Mouse (Mus musculus): Measurements from ENCODE around the gene Gipc3. TPM values are rescaled to one million over a fixed set of nuclear protein-coding genes. Genes with fewer than 3 reads are reported as not detected.

The Gipc3 gene
- polyA plus RNA-seq, 1 experiment from 2014 or later, result not detected

GRCm38 (mm10) chr10:81302288-81302687 is 40.8 kb downstream of the Gipc3 start:
- Histone ChIP-seq H3K4me3 (ENCODE audit: low read depth, low read length) (no peak overlapping the region), H3K27me3 (ENCODE audit: control insufficient read depth, insufficient read depth, low read length) (no peaks in the 10 kb centered on the region), H3K9ac (replicated peaks; ENCODE audit: low read depth, low read length) (no peak overlapping the region; the same call in 1 of the 2 replicates), H3K4me1 (ENCODE audit: control insufficient read depth, insufficient read depth, low read length) (peaks cover 19% of the 10 kb centered on the region; the same call in 1 of the 2 replicates), H3K36me3 (ENCODE audit: control insufficient read depth, insufficient read depth, low read length) (peaks cover 17% of the 10 kb centered on the region), H3K4me2 (replicated peaks; ENCODE audit: low read depth, low read length) (no peak overlapping the region), H3K9me3 (ENCODE audit: control insufficient read depth, low read depth, low read length) (no peaks in the 10 kb centered on the region), H3K27ac (ENCODE audit: low read length) (no peak overlapping the region)
- WGBS, result 71% methylated on average over 4 of the region's 4 CpGs
- ATAC-seq (ENCODE audit: insufficient number of reproducible peaks, insufficient read depth, low FRiP score, low read depth), result no peak

GRCm38 (mm10) chr10:81301321-81301720 is 41.7 kb downstream of the Gipc3 start:
- Histone ChIP-seq H3K9me3 (ENCODE audit: control insufficient read depth, low read depth, low read length) (no peaks in the 10 kb centered on the region), H3K27ac (ENCODE audit: low read length) (no peak overlapping the region), H3K4me2 (replicated peaks; ENCODE audit: low read depth, low read length) (no peak overlapping the region), H3K4me1 (ENCODE audit: control insufficient read depth, insufficient read depth, low read length) (peaks cover 19% of the 10 kb centered on the region; the same call in 1 of the 2 replicates), H3K4me3 (ENCODE audit: low read depth, low read length) (no peak overlapping the region), H3K9ac (replicated peaks; ENCODE audit: low read depth, low read length) (no peak overlapping the region), H3K27me3 (ENCODE audit: control insufficient read depth, insufficient read depth, low read length) (no peaks in the 10 kb centered on the region), H3K36me3 (ENCODE audit: control insufficient read depth, insufficient read depth, low read length) (peaks cover 8% of the 10 kb centered on the region; the same call in 1 of the 2 replicates)
- ATAC-seq (ENCODE audit: insufficient number of reproducible peaks, insufficient read depth, low FRiP score, low read depth), result no peak
- WGBS, result 72% methylated on average over 9 of the region's 9 CpGs

GRCm38 (mm10) chr10:81300352-81300907 is 42.6 kb downstream of the Gipc3 start:
- Histone ChIP-seq H3K9ac (replicated peaks; ENCODE audit: low read depth, low read length) (no peak overlapping the region), H3K36me3 (ENCODE audit: control insufficient read depth, insufficient read depth, low read length) (no peaks in the 10 kb centered on the region; the same call in 1 of the 2 replicates), H3K27me3 (ENCODE audit: control insufficient read depth, insufficient read depth, low read length) (no peaks in the 10 kb centered on the region), H3K4me2 (replicated peaks; ENCODE audit: low read depth, low read length) (no peak overlapping the region), H3K4me1 (ENCODE audit: control insufficient read depth, insufficient read depth, low read length) (peaks cover 20% of the 10 kb centered on the region; the same call in 1 of the 2 replicates), H3K27ac (ENCODE audit: low read length) (no peak overlapping the region), H3K4me3 (ENCODE audit: low read depth, low read length) (no peak overlapping the region), H3K9me3 (ENCODE audit: control insufficient read depth, low read depth, low read length) (no peaks in the 10 kb centered on the region)
- no peak for ATAC-seq (ENCODE audit: insufficient number of reproducible peaks, insufficient read depth, low FRiP score, low read depth)
- WGBS, result 77% methylated on average over 9 of the region's 9 CpGs

GRCm38 (mm10) chr10:81299585-81300351 is 43.3 kb downstream of the Gipc3 start:
- no peaks in the 10 kb centered on the region for H3K9me3 ChIP-seq (ENCODE audit: control insufficient read depth, low read depth, low read length)
- H3K4me3 ChIP-seq (ENCODE audit: low read depth, low read length), result no peak overlapping the region
- H3K27ac ChIP-seq (ENCODE audit: low read length), result no peak overlapping the region
- H3K4me1 ChIP-seq (ENCODE audit: control insufficient read depth, insufficient read depth, low read length), result peaks cover 23% of the 10 kb centered on the region; the same call in 1 of the 2 replicates
- no peak overlapping the region for H3K9ac ChIP-seq (replicated peaks; ENCODE audit: low read depth, low read length)
- no peaks in the 10 kb centered on the region for H3K36me3 ChIP-seq (ENCODE audit: control insufficient read depth, insufficient read depth, low read length)
- 84% methylated on average over 14 of the region's 14 CpGs for WGBS
- no peak overlapping the region for H3K4me2 ChIP-seq (replicated peaks; ENCODE audit: low read depth, low read length)
- H3K27me3 ChIP-seq (ENCODE audit: control insufficient read depth, insufficient read depth, low read length), result no peaks in the 10 kb centered on the region
- ATAC-seq (ENCODE audit: insufficient number of reproducible peaks, insufficient read depth, low FRiP score, low read depth), result no peak

- no peak overlapping the region for H3K27ac ChIP-seq (ENCODE audit: low read length)
- no peak for ATAC-seq (ENCODE audit: insufficient number of reproducible peaks, insufficient read depth, low FRiP score, low read depth)
- no peak overlapping the region for H3K9ac ChIP-seq (replicated peaks; ENCODE audit: low read depth, low read length)
- 93% methylated on average over 17 of the region's 17 CpGs for WGBS
- no peaks in the 10 kb centered on the region for H3K9me3 ChIP-seq (ENCODE audit: control insufficient read depth, low read depth, low read length)
- peaks cover 33% of the 10 kb centered on the region for H3K4me1 ChIP-seq (ENCODE audit: control insufficient read depth, insufficient read depth, low read length)
- no peaks in the 10 kb centered on the region for H3K36me3 ChIP-seq (ENCODE audit: control insufficient read depth, insufficient read depth, low read length)
- no peaks in the 10 kb centered on the region for H3K27me3 ChIP-seq (ENCODE audit: control insufficient read depth, insufficient read depth, low read length)
- no peak overlapping the region for H3K4me3 ChIP-seq (ENCODE audit: low read depth, low read length)
- H3K4me2 ChIP-seq (replicated peaks; ENCODE audit: low read depth, low read length), result no peak overlapping the region
These were observed 44.5 kb downstream of the Gipc3 start for GRCm38 (mm10) chr10:81298369-81299100.

GRCm38 (mm10) chr10:81297845-81298244 is 45.2 kb downstream of the Gipc3 start:
- Histone ChIP-seq H3K27ac (ENCODE audit: low read length) (peak overlapping the region; percentile 15; the same call in 1 of the 2 replicates), H3K4me3 (ENCODE audit: low read depth, low read length) (no peak overlapping the region), H3K9ac (replicated peaks; ENCODE audit: low read depth, low read length) (no peak overlapping the region), H3K4me2 (replicated peaks; ENCODE audit: low read depth, low read length) (no peak overlapping the region; the same call in 1 of the 2 replicates), H3K27me3 (ENCODE audit: control insufficient read depth, insufficient read depth, low read length) (no peaks in the 10 kb centered on the region), H3K36me3 (ENCODE audit: control insufficient read depth, insufficient read depth, low read length) (no peaks in the 10 kb centered on the region), H3K9me3 (ENCODE audit: control insufficient read depth, low read depth, low read length) (no peaks in the 10 kb centered on the region), H3K4me1 (ENCODE audit: control insufficient read depth, insufficient read depth, low read length) (peaks cover 31% of the 10 kb centered on the region)
- 50% methylated on average over 10 of the region's 10 CpGs for WGBS
- ATAC-seq (ENCODE audit: insufficient number of reproducible peaks, insufficient read depth, low FRiP score, low read depth), result no peak

GRCm38 (mm10) chr10:81297246-81297645 is 45.8 kb downstream of the Gipc3 start:
- Histone ChIP-seq H3K9ac (replicated peaks; ENCODE audit: low read depth, low read length) (no peak overlapping the region), H3K4me3 (ENCODE audit: low read depth, low read length) (no peak overlapping the region), H3K36me3 (ENCODE audit: control insufficient read depth, insufficient read depth, low read length) (no peaks in the 10 kb centered on the region), H3K4me1 (ENCODE audit: control insufficient read depth, insufficient read depth, low read length) (peaks cover 25% of the 10 kb centered on the region), H3K9me3 (ENCODE audit: control insufficient read depth, low read depth, low read length) (no peaks in the 10 kb centered on the region), H3K27ac (ENCODE audit: low read length) (peak overlapping the region; percentile 15; the same call in 1 of the 2 replicates), H3K4me2 (replicated peaks; ENCODE audit: low read depth, low read length) (no peak overlapping the region), H3K27me3 (ENCODE audit: control insufficient read depth, insufficient read depth, low read length) (no peaks in the 10 kb centered on the region)
- no peak for ATAC-seq (ENCODE audit: insufficient number of reproducible peaks, insufficient read depth, low FRiP score, low read depth)
- 78% methylated on average over 6 of the region's 6 CpGs for WGBS

GRCm38 (mm10) chr10:81295185-81295584 is 47.9 kb downstream of the Gipc3 start:
- ATAC-seq (ENCODE audit: insufficient number of reproducible peaks, insufficient read depth, low FRiP score, low read depth), result no peak
- H3K27me3 ChIP-seq (ENCODE audit: control insufficient read depth, insufficient read depth, low read length), result no peaks in the 10 kb centered on the region; the same call in 1 of the 2 replicates
- no peak overlapping the region for H3K27ac ChIP-seq (ENCODE audit: low read length)
- no peak overlapping the region for H3K9ac ChIP-seq (replicated peaks; ENCODE audit: low read depth, low read length)
- no peaks in the 10 kb centered on the region for H3K36me3 ChIP-seq (ENCODE audit: control insufficient read depth, insufficient read depth, low read length)
- H3K9me3 ChIP-seq (ENCODE audit: control insufficient read depth, low read depth, low read length), result no peaks in the 10 kb centered on the region
- H3K4me2 ChIP-seq (replicated peaks; ENCODE audit: low read depth, low read length), result no peak overlapping the region
- H3K4me3 ChIP-seq (ENCODE audit: low read depth, low read length), result no peak overlapping the region
- 92% methylated on average over 6 of the region's 6 CpGs for WGBS
- H3K4me1 ChIP-seq (ENCODE audit: control insufficient read depth, insufficient read depth, low read length), result peaks cover 19% of the 10 kb centered on the region
